Mouse (Mus musculus): ENCODE results near the gene Macrod2. TPM values are rescaled to one million over a fixed set of nuclear protein-coding genes. Genes with fewer than 3 reads are reported as not detected.

Macrod2 gene
- polyA plus RNA-seq, 1 experiment from 2014 or later = 34.2 TPM

DNA sequence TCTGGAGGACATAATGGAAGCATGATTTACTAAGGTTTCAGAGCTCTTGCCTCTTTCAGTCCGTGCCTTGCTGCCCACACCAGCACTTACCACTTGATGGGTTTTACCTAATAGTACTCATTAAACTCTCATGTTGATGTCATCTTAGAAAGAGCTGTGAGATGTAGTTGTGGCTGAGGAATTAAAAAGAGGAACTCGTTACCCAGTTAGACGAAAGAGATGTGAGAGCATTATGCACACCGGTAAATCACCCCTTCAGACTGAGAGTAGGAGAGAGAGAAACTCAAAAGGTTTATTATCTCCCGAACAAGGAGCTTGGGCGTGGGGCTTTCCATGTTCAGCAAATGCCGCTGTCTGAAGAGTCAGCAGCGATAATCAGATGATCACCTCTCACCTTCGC lies 458.4 kb downstream of the Macrod2 start:
- Histone ChIP-seq H3K9me3 (no peaks in the 10 kb centered on the region), H3K4me1 (peaks cover 5% of the 10 kb centered on the region; the same call in 1 of the 2 replicates)
- 76% methylated on average over 9 of the region's 9 CpGs for whole genome bisulfite sequencing

GRCm38 (mm10) chr2:140861356-140861755 lies 466.2 kb downstream of the Macrod2 start:
- WGBS = 78% methylated on average over 1 of the region's 1 CpGs
- Histone ChIP-seq H3K27me3 (ENCODE audit: poor library complexity, severe bottlenecking) (no peaks in the 10 kb centered on the region), H3K4me1 (no peaks in the 10 kb centered on the region; the same call in 1 of the 2 replicates), H3K4me3 (no peak overlapping the region), H3K36me3 (replicated peaks) (no peaks in the 10 kb centered on the region), H3K9me3 (no peaks in the 10 kb centered on the region), H3K27ac (no peak overlapping the region)
- no peak for DNase-seq (ENCODE audit: extremely low spot score, low spot score)

More for the DNA sequence above, 458.4 kb downstream of the Macrod2 start:
- no peak for DNase-seq (ENCODE audit: extremely low spot score, low spot score)
- H3K27ac ChIP-seq = no peak overlapping the region
- no peak overlapping the region for H3K4me3 ChIP-seq
- H3K36me3 ChIP-seq (replicated peaks) = no peaks in the 10 kb centered on the region
- no peaks in the 10 kb centered on the region for H3K27me3 ChIP-seq (ENCODE audit: poor library complexity, severe bottlenecking)

GRCm38 (mm10) chr2:140862736-140863135 lies 467.6 kb downstream of the Macrod2 start:
- 88% methylated on average over 4 of the region's 4 CpGs for WGBS

GRCm38 (mm10) chr2:140865636-140866035 lies 470.5 kb downstream of the Macrod2 start:
- 92% methylated on average over 1 of the region's 1 CpGs for WGBS
- Histone ChIP-seq H3K27ac (no peak overlapping the region), H3K36me3 (replicated peaks) (no peaks in the 10 kb centered on the region), H3K9me3 (no peaks in the 10 kb centered on the region), H3K27me3 (ENCODE audit: poor library complexity, severe bottlenecking) (no peaks in the 10 kb centered on the region), H3K4me3 (no peak overlapping the region), H3K4me1 (no peaks in the 10 kb centered on the region; the same call in 1 of the 2 replicates)
- DNase-seq (ENCODE audit: extremely low spot score, low spot score) = no peak

More at GRCm38 (mm10) chr2:140862736-140863135, 467.6 kb downstream of the Macrod2 start:
- no peaks in the 10 kb centered on the region for H3K36me3 ChIP-seq (replicated peaks)
- no peak overlapping the region for H3K27ac ChIP-seq
- no peaks in the 10 kb centered on the region; the same call in 1 of the 2 replicates for H3K4me1 ChIP-seq
- no peaks in the 10 kb centered on the region for H3K27me3 ChIP-seq (ENCODE audit: poor library complexity, severe bottlenecking)
- no peak overlapping the region for H3K4me3 ChIP-seq
- no peak for DNase-seq (ENCODE audit: extremely low spot score, low spot score)
- H3K9me3 ChIP-seq = no peaks in the 10 kb centered on the region

DNA sequence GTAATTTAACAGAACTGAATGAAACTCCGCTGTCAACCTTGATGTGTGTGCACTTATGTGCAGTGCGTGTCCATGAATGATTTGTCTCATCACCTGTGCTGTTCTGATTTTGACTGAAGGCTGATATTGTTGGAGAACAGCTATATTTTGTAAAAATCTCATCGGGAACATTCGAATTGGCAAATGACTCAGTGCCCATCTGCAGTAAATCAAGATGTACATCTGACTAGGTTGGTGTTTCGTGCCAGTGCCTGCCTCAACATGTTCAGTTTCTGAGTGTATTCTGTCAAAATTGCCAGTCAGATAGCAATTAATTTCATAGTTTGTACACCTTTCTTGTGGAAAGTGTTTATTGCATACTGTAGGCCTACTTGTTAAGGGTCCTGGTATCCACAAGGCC lies 472.0 kb downstream of the Macrod2 start:
- Histone ChIP-seq H3K27me3 (ENCODE audit: poor library complexity, severe bottlenecking) (no peaks in the 10 kb centered on the region), H3K36me3 (replicated peaks) (no peaks in the 10 kb centered on the region), H3K9me3 (no peaks in the 10 kb centered on the region), H3K4me1 (no peaks in the 10 kb centered on the region), H3K4me3 (no peak overlapping the region), H3K27ac (no peak overlapping the region)
- DNase-seq (ENCODE audit: extremely low spot score, low spot score) = no peak
- WGBS = 93% methylated on average over 5 of the region's 5 CpGs

GRCm38 (mm10) chr2:140885176-140885575 lies 490.1 kb downstream of the Macrod2 start:
- Histone ChIP-seq H3K4me3 (no peak overlapping the region), H3K9me3 (no peaks in the 10 kb centered on the region), H3K36me3 (replicated peaks) (no peaks in the 10 kb centered on the region), H3K27me3 (ENCODE audit: poor library complexity, severe bottlenecking) (no peaks in the 10 kb centered on the region), H3K27ac (no peak overlapping the region), H3K4me1 (0 out of 2 replicates have a peak, but pooled peaks cover 3% of the 10 kb centered on the region)
- no peak for DNase-seq (ENCODE audit: extremely low spot score, low spot score)

GRCm38 (mm10) chr2:140890683-140891082 lies 495.6 kb downstream of the Macrod2 start:
- H3K4me1 ChIP-seq = 0 out of 2 replicates have a peak, but pooled peaks cover 3% of the 10 kb centered on the region
- no peak overlapping the region for H3K4me3 ChIP-seq
- DNase-seq (ENCODE audit: extremely low spot score, low spot score) = no peak
- no peaks in the 10 kb centered on the region for H3K36me3 ChIP-seq (replicated peaks)
- no peaks in the 10 kb centered on the region for H3K9me3 ChIP-seq
- no peak overlapping the region for H3K27ac ChIP-seq
- no peaks in the 10 kb centered on the region for H3K27me3 ChIP-seq (ENCODE audit: poor library complexity, severe bottlenecking)

GRCm38 (mm10) chr2:140896396-140897082 lies 501.4 kb downstream of the Macrod2 start:
- H3K4me1 ChIP-seq = no peaks in the 10 kb centered on the region
- no peaks in the 10 kb centered on the region for H3K9me3 ChIP-seq
- H3K36me3 ChIP-seq (replicated peaks) = no peaks in the 10 kb centered on the region
- no peaks in the 10 kb centered on the region for H3K27me3 ChIP-seq (ENCODE audit: poor library complexity, severe bottlenecking)
- WGBS = 90% methylated on average over 3 of the region's 3 CpGs
- H3K27ac ChIP-seq = no peak overlapping the region
- no peak for DNase-seq (ENCODE audit: extremely low spot score, low spot score)
- no peak overlapping the region for H3K4me3 ChIP-seq

DNA sequence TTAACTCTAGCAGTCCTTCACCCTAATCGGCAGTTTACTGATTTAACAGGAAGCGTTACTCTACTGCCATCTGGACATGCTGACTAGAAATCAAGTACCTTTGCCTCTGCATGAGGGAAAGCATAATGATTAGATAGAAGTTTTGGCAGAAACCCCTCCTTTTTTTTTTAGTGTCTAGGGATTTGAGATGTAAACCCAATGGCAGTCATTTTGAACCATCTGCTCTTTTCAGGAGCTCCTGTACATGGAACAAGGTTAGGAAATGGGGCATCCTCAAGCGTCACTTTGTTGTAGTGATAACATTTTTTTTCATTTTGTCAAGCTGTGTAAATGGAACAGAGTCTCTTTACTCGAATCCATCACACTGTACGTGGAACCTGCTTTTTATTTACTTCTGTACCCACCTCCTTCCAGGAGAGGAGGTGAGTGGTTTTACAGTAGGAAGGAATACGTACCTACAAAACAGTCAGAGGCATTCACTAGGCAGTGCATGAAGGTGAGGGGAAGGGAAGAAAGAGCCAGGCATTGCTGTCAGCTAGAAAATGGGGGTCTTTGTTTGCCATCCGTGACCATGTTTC lies 503.4 kb downstream of the Macrod2 start:
- Histone ChIP-seq H3K4me1 (no peaks in the 10 kb centered on the region), H3K27me3 (ENCODE audit: poor library complexity, severe bottlenecking) (no peaks in the 10 kb centered on the region), H3K4me3 (no peak overlapping the region), H3K27ac (no peak overlapping the region), H3K36me3 (replicated peaks) (no peaks in the 10 kb centered on the region), H3K9me3 (no peaks in the 10 kb centered on the region)
- no peak for DNase-seq (ENCODE audit: extremely low spot score, low spot score)
- 85% methylated on average over 7 of the region's 7 CpGs for WGBS

GRCm38 (mm10) chr2:140905331-140905730 lies 510.2 kb downstream of the Macrod2 start:
- Histone ChIP-seq H3K27ac (no peak overlapping the region), H3K4me3 (no peak overlapping the region), H3K4me1 (peaks cover 23% of the 10 kb centered on the region), H3K27me3 (ENCODE audit: poor library complexity, severe bottlenecking) (peaks cover 6% of the 10 kb centered on the region; the same call in 1 of the 2 replicates), H3K36me3 (replicated peaks) (no peaks in the 10 kb centered on the region), H3K9me3 (no peaks in the 10 kb centered on the region)
- 57% methylated on average over 4 of the region's 4 CpGs for WGBS
- DNase-seq (ENCODE audit: extremely low spot score, low spot score) = no peak

- no peak for DNase-seq (ENCODE audit: extremely low spot score, low spot score)
- H3K9me3 ChIP-seq = no peaks in the 10 kb centered on the region
- 33% methylated on average over 3 of the region's 3 CpGs for WGBS
- peaks cover 6% of the 10 kb centered on the region; the same call in 1 of the 2 replicates for H3K27me3 ChIP-seq (ENCODE audit: poor library complexity, severe bottlenecking)
- no peak overlapping the region for H3K27ac ChIP-seq
- no peak overlapping the region for H3K4me3 ChIP-seq
- H3K4me1 ChIP-seq = peaks cover 23% of the 10 kb centered on the region
- no peaks in the 10 kb centered on the region for H3K36me3 ChIP-seq (replicated peaks)
Measured at GRCm38 (mm10) chr2:140906123-140906522, 511.0 kb downstream of the Macrod2 start.

GRCm38 (mm10) chr2:140911463-140911862 lies 516.4 kb downstream of the Macrod2 start:
- Histone ChIP-seq H3K36me3 (replicated peaks) (no peaks in the 10 kb centered on the region), H3K4me3 (no peak overlapping the region), H3K27me3 (ENCODE audit: poor library complexity, severe bottlenecking) (peaks cover 6% of the 10 kb centered on the region; the same call in 1 of the 2 replicates), H3K9me3 (no peaks in the 10 kb centered on the region), H3K27ac (peak overlapping the region; percentile 73; the same call in 1 of the 2 replicates), H3K4me1 (peaks cover 39% of the 10 kb centered on the region)
- no peak for DNase-seq (ENCODE audit: extremely low spot score, low spot score)
- WGBS = 65% methylated on average over 6 of the region's 6 CpGs

DNA sequence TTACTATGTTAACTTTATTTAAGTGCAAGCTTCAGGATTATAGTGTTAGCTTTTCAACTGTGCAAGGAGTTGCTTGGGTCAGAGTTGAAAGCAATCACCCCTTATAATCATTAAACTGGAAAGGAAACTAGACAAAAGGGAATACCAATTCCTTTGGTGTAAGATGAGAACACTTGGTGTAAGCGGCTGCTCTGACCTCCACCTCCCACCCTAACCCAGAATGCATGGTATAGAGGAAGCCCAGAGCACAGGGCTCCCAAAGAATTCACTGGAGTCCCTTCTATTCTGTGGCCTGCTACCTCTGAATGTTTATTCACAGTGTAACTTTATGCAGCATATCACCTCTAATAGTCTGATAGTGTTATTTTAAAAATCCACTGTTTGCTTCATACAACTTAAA lies 517.1 kb downstream of the Macrod2 start:
- H3K4me1 ChIP-seq = peaks cover 36% of the 10 kb centered on the region
- no peak overlapping the region for H3K4me3 ChIP-seq
- H3K36me3 ChIP-seq (replicated peaks) = no peaks in the 10 kb centered on the region
- peaks cover 6% of the 10 kb centered on the region; the same call in 1 of the 2 replicates for H3K27me3 ChIP-seq (ENCODE audit: poor library complexity, severe bottlenecking)
- 0 out of 2 replicates have a peak overlapping the region, but pooled peaks have one; percentile 73 for H3K27ac ChIP-seq
- 15% methylated on average over 1 of the region's 1 CpGs for WGBS
- no peak for DNase-seq (ENCODE audit: extremely low spot score, low spot score)
- H3K9me3 ChIP-seq = no peaks in the 10 kb centered on the region
